Mouse (Mus musculus) embryonic facial prominence, embryonic 11.5 days (tissue): ENCODE measurements around the gene Mansc1. TPM values are rescaled to one million over a fixed set of nuclear protein-coding genes. Genes with fewer than 3 reads are reported as not detected.
A peak's percentile ranks its signal among the peaks of the same experiment; 100 is the strongest.

Source experiments
- ATAC-seq: fragments of 200-750 bp; cut with Nextera tagmentation; replicated peaks from 2 replicates; pipeline ENCODE4 v1.8.0; 2017; ENCODE audit warnings: low read depth; ENCODE audit not compliant: insufficient number of reproducible peaks, low FRiP score, low TSS enrichment
- DNase-seq: peaks from one replicate; pipeline ENCODE4 v3.0.0-alpha.2; 2015; ENCODE audit warnings: low spot score
- H3K27ac ChIP-seq: fragments of 300-500 bp; sonication (generic); replicated peaks from 2 replicates; pipeline ENCODE4 v1.5.1; 2014; ENCODE audit warnings: mild to moderate bottlenecking, low read depth, low read length, control low read depth
- H3K27me3 ChIP-seq: fragments of 300-500 bp; sonication (generic); 2 replicates; pipeline ENCODE4 v1.6.1; 2014; ENCODE audit warnings: mild to moderate bottlenecking, low read length, moderate library complexity, mixed read lengths; ENCODE audit not compliant: control insufficient read depth, insufficient read depth
- H3K36me3 ChIP-seq: fragments of 300-500 bp; sonication (generic); replicated peaks from 2 replicates; pipeline ENCODE4 v1.6.1; 2014; ENCODE audit warnings: low read depth, mild to moderate bottlenecking, low read length, moderate library complexity, mixed read lengths; ENCODE audit not compliant: control insufficient read depth, insufficient read depth
- H3K4me1 ChIP-seq: fragments of 300-500 bp; sonication (generic); 2 replicates; pipeline ENCODE4 v1.6.1; 2014; ENCODE audit warnings: low read length, mixed read lengths; ENCODE audit not compliant: control insufficient read depth, insufficient read depth
- H3K4me2 ChIP-seq: fragments of 300-500 bp; sonication (generic); 2 replicates; pipeline ENCODE4 v1.6.1; 2014; ENCODE audit warnings: low read depth, mild to moderate bottlenecking, control low read depth, low read length, moderate library complexity
- H3K4me3 ChIP-seq: fragments of 300-500 bp; sonication (generic); 2 replicates; pipeline ENCODE4 v1.5.1; 2014; ENCODE audit warnings: low read depth, low read length, control low read depth
- H3K9ac ChIP-seq: fragments of 300-500 bp; sonication (generic); replicated peaks from 2 replicates; pipeline ENCODE4 v1.6.1; 2014; ENCODE audit warnings: mild to moderate bottlenecking, control low read depth, low read length
- H3K9me3 ChIP-seq: fragments of 300-500 bp; sonication (generic); replicated peaks from 2 replicates; pipeline ENCODE4 v1.6.1; 2016; ENCODE audit warnings: mild to moderate bottlenecking, low read length, inconsistent platforms, mixed read lengths; ENCODE audit not compliant: control insufficient read depth
- WGBS: fragments of 180-500 bp; shearing (Covaris S2); extraction: QIAGEN DNeasy Blood & Tissue Kit; methylation state at CpG from one replicate; pipeline ENCODE4 v1.1.7; 2014; 5-methylcytosine and 5-hydroxymethylcytosine counted together
- polyA plus RNA-seq: library from polyadenylated mRNA; unstranded; fragments of >200 nt; fragmentation: Nextera tagmentation; extraction: Ambion mirVana; gene quantifications from 2 replicates; pipeline ENCODE4 v1.2.1, GENCODE M21; 2014

Mansc1 gene
- polyA plus RNA-seq, 1 experiment from 2014 or later: 0.39 TPM

DNA sequence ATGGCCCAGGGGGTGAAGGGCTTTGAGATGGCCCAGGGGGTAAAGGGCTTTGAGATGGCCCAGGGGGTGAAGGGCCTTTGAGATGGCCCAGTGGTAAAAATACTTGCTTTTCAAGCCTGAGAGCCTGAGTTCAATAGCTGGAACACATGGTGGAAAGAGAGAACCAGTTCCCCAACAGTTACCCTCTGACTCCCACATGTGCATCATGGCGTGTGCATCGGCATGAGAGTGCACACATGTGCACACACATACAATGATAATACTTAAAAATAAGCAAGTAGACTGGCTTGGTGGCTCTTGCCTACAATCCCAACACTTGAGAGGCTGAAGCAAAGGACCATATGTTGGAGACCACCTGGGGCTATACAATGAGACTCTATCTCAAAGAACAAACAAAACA is 47.7 kb downstream of the Mansc1 start:
- Histone ChIP-seq H3K36me3 (no peaks in the 10 kb centered on the region), H3K27ac (no peak overlapping the region), H3K9me3 (no peaks in the 10 kb centered on the region), H3K27me3 (no peaks in the 10 kb centered on the region), H3K4me1 (no peaks in the 10 kb centered on the region), H3K9ac (no peak overlapping the region), H3K4me2 (no peak overlapping the region), H3K4me3 (no peak overlapping the region)
- WGBS: 93% methylated on average over 2 of the region's 2 CpGs
- DNase-seq (no peak), ATAC-seq (no peak)

- DNase-seq (no peak), ATAC-seq (no peak)
- Histone ChIP-seq H3K9ac (no peak overlapping the region), H3K4me1 (no peaks in the 10 kb centered on the region), H3K4me2 (no peak overlapping the region), H3K27me3 (no peaks in the 10 kb centered on the region), H3K27ac (no peak overlapping the region), H3K36me3 (no peaks in the 10 kb centered on the region), H3K9me3 (no peaks in the 10 kb centered on the region), H3K4me3 (no peak overlapping the region)
- 78% methylated on average over 5 of the region's 5 CpGs for WGBS
These were observed 50.2 kb downstream of the Mansc1 start for GRCm38 (mm10) chr6:134582110-134582509.

DNA sequence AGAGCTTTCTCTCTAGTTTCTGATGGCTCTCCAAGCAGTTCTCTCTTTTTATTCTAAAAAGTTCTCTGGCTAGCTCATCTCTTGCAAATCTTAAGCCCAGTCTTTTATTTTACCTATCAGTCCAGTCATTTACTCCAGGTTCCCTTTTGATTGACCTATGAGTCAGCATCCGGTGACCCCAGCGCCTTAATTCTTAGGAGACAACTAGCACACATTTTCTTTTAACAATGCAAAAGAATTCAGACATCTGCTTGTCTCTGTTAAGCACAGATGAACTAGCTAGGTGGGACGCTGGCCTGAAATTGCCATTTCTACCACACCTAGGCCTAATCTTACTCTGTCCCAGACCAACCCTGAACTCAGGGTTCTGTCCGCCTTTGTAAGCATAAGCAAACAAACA is 52.8 kb downstream of the Mansc1 start:
- WGBS: 85% methylated on average over 4 of the region's 4 CpGs
- Histone ChIP-seq H3K9ac (no peak overlapping the region), H3K4me1 (no peaks in the 10 kb centered on the region), H3K27me3 (no peaks in the 10 kb centered on the region), H3K36me3 (no peaks in the 10 kb centered on the region), H3K9me3 (no peaks in the 10 kb centered on the region), H3K4me2 (no peak overlapping the region), H3K4me3 (no peak overlapping the region), H3K27ac (no peak overlapping the region)
- ATAC-seq (no peak), DNase-seq (no peak)

- Histone ChIP-seq H3K27me3 (no peaks in the 10 kb centered on the region), H3K4me3 (no peak overlapping the region), H3K4me2 (no peak overlapping the region), H3K9me3 (no peaks in the 10 kb centered on the region), H3K36me3 (no peaks in the 10 kb centered on the region), H3K9ac (no peak overlapping the region), H3K4me1 (no peaks in the 10 kb centered on the region), H3K27ac (no peak overlapping the region)
- no peak for DNase-seq
- no peak for ATAC-seq
- 62% methylated on average over 6 of the region's 6 CpGs for WGBS
These were observed 54.2 kb downstream of the Mansc1 start for GRCm38 (mm10) chr6:134578039-134578438.

DNA sequence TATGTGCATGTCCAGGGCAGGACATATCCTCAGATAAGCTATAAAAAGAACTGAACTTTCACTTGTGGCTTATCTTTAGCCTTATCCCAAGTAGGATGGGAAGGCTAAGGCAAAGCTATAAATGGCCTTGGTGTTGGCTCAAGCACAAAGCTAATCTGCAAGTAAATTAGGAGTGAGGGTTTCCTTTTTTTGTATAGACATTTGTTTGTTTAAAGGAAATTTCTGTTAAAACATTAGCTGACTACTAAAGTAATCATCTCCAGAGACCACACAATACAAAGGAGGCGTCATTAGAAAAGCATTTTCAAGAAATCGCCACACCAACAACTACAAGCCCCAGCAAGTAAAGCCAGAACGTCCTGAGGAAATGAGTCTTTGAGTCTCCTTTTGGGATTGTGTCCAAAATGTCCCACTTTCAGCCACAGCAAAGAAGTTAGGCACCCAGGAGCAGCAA is 57.0 kb downstream of the Mansc1 start:
- H3K4me1 ChIP-seq: no peaks in the 10 kb centered on the region
- 75% methylated on average over 3 of the region's 3 CpGs for WGBS
- H3K36me3 ChIP-seq: no peaks in the 10 kb centered on the region
- H3K4me3 ChIP-seq: no peak overlapping the region
- H3K9ac ChIP-seq: no peak overlapping the region
- H3K9me3 ChIP-seq: no peaks in the 10 kb centered on the region
- no peaks in the 10 kb centered on the region for H3K27me3 ChIP-seq
- H3K4me2 ChIP-seq: no peak overlapping the region
- ATAC-seq: no peak
- H3K27ac ChIP-seq: no peak overlapping the region
- DNase-seq: no peak

GRCm38 (mm10) chr6:134567986-134568556 is 64.2 kb downstream of the Mansc1 start:
- H3K4me2 ChIP-seq: no peak overlapping the region
- H3K27me3 ChIP-seq: no peaks in the 10 kb centered on the region
- no peaks in the 10 kb centered on the region for H3K36me3 ChIP-seq
- no peak overlapping the region for H3K4me3 ChIP-seq
- WGBS: 69% methylated on average over 5 of the region's 5 CpGs
- no peak for ATAC-seq
- no peak overlapping the region for H3K27ac ChIP-seq
- no peaks in the 10 kb centered on the region for H3K9me3 ChIP-seq
- no peaks in the 10 kb centered on the region; the same call in 1 of the 2 replicates for H3K4me1 ChIP-seq
- DNase-seq: no peak
- no peak overlapping the region for H3K9ac ChIP-seq

DNA sequence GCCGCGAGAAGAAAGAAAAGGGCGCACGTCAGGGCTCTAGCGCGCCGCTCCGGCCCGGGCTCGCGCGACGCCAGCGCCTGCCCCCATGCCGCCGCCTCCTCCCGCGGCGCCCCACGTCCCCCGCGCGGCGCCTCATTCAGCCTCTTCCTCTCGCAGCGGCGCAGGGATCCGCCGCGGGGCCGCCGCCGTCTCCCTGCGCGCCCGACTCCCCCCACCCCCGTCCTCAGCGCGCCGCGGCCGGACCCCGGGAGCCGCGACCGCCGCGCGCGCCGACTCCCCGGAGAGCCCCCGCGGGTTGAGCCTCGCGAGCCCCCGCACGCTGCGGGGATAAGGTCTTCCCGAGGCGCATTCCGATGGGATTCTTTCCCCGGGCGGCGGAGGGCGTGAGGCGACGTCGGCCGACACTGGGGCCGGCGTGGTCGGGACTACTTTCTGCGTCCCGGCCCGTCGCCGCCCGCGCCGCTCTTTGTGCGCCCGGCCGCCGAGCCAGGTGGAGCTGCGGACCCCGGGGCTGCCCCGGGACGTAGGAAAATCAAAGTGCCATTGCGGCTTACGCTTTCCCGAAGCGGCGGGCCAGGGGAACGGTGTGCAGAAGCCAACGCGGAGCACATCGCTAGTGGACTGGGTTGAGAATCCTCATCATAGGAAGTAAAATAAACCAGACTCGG is 65.3 kb downstream of the Mansc1 start, which contains the start of gene Lrp6:
Lrp6 (minus strand) TSS at position 148 of the 668 bp plus-strand sequence.
- no peaks in the 10 kb centered on the region for H3K9me3 ChIP-seq
- H3K9ac ChIP-seq: peak within 1 kb of the TSS; percentile 100
- H3K27ac ChIP-seq: peak within 1 kb of the TSS; percentile 99
- H3K27me3 ChIP-seq: no peaks in the 10 kb centered on the region
- peak within 1 kb of the TSS; percentile 97 for H3K4me3 ChIP-seq
- H3K36me3 ChIP-seq: no peaks in the 10 kb centered on the region
- ATAC-seq (peak; percentile 90), DNase-seq (peak; percentile 93)
- no peaks in the 10 kb centered on the region; the same call in 1 of the 2 replicates for H3K4me1 ChIP-seq
- peak within 1 kb of the TSS; percentile 35 for H3K4me2 ChIP-seq
- WGBS: under 1% methylated on average over 57 of the region's 99 CpGs

GRCm38 (mm10) chr6:134566248-134566817 is 66.0 kb downstream of the Mansc1 start:
- Histone ChIP-seq H3K9ac (peak overlapping the region; percentile 100), H3K27ac (peak overlapping the region; percentile 99), H3K4me1 (no peaks in the 10 kb centered on the region; the same call in 1 of the 2 replicates), H3K9me3 (no peaks in the 10 kb centered on the region), H3K36me3 (no peaks in the 10 kb centered on the region), H3K4me2 (peak overlapping the region; percentile 35), H3K27me3 (no peaks in the 10 kb centered on the region), H3K4me3 (peak overlapping the region; percentile 97)
- WGBS: under 1% methylated on average over 42 of the region's 64 CpGs
- peak; percentile 45 for DNase-seq
- ATAC-seq: peak; percentile 72
